Mouse (Mus musculus): Measurements from ENCODE around the gene Dgki.

DNA sequence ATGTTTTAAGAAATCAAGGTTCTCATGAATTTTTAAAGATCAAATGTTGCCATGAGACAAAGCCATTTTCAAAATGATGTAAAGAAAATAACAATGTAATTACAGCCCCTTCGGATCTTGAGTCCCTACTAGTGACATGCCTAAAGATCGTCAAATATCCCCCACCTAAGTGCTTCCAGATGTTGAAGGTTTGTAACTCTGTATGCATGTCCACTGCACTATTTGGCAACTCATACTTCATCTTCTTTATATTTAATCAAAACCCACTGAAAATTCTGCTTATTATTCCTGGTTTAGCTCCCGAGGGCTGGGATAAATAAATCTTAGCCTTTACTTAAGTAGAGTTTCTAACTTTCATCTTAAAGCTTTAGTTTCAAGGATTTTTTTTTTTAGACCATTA is 458.3 kb downstream of the Dgki start:
- TF ChIP-seq CTCF (IDR thresholded peaks at IDR 0.05; ENCODE audit: insufficient read depth, low read depth, low read length) (no peak), POLR2A (IDR thresholded peaks at IDR 0.05; ENCODE audit: insufficient read depth, low read depth, low read length) (no peak)
